Mouse (Mus musculus) retina, postnatal 1 day (tissue): ENCODE measurements around the gene Edil3.

Experiments
- DNase-seq: peaks from one replicate; pipeline ENCODE4 v3.0.0-alpha.2; 2012

The Edil3 gene

DNA sequence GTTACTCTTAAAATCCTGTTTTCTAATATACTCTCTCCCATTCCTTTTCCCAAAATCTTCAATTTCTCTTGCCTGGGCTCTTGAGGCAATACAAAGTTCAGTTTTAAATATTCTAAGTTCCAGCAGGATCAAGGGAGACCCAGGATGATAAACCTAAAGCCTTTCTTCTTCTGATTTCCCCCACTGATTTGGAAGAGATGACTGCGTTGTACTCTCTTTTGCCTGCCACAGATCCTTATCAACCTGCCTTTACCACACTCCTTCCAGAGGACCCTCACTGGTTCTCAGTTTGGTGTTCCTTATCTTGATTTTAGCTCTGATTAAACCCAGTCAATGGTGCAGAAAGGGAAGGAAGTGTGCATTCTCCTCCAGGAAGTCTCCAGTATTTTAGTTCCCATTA lies 435.6 kb downstream of the Edil3 start:
- no peak for DNase-seq

DNA sequence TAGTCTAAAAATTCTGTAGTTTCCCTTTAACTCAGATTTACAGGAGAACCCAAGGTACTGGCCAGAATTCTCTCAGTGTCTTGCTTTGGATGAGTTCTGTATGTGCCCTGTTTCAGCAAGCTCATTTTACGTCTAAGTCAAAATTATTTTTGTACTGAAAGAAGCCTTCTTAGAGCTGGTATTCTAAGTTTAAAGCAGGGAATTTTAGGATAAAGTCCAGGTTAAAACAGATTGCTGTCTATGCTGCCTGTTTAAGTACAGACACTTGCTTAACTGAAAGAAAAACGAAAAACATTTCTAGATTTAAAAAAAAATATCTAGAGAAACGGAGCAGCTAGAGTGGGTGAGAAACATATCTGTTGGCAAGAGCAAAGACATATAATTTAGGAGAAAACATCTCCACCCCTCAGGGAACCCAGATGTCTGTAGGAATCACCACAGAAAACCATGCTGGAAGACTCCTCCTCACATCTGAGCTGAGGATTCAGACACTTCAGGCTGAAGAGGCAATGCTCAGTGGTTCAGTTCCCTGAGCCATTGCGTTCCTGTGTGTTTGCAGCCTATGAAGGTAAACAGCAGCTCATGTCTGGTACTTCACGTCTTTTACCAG lies 465.5 kb downstream of the Edil3 start:
- DNase-seq = no peak

DNA sequence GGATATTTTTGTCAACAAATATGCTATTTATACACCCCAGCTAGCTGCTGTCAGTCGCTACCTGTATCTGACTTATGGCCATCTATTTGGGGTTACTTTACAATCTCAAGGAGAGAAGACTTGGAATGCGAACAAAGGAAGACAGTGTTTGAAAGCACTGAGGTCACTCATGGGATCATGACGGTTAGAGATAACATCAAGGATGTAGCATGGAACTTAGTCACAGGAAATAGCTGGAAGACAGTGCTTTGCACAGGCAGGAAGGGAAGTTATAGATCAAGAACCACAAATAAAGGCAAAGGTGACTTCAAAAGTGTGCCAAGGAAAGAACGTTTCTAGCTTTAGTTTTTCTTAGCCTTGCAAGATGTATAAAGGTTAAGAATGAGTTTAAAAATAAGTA lies 466.9 kb downstream of the Edil3 start:
- DNase-seq = no peak

- DNase-seq = no peak
Measured at GRCm38 (mm10) chr13:89321155-89321554, 499.9 kb downstream of the Edil3 start.

DNA sequence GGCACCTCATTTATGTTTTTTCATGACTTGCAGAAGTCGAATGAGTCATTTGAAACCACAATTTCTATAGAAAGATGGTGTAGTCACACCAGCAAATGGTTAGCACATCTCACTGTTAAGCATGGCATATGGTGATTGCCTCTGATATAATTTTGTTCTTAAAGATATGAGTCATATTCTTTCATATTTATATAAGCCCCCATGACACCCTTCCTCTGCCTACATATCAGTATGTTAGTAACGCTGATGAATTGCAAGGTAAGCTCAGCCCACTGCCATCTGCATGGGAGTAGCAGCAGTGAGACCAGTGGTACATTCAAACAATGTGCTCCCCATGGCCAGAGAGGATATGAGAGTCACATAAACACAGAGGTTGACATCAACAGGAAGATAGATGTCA lies 503.0 kb downstream of the Edil3 start:
- DNase-seq = no peak

DNA sequence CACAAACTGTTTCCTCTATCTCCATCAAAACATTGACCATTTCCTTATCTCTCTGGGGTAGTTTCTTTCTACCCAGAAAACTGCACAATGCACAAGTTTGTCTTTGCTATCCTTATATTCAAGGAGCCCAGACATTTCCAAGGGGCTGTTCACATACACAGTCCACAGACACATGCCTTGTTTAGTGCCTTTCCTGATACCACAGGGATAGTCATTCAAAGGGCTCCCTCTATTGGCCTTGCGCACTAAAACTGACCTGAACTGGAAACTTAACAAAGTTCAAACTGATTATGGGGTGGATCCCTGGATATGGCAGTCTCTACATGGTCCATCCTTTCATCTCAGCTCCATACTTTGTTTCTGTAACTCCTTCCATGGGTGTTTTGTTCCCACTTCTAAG lies 513.2 kb downstream of the Edil3 start:
- DNase-seq = peak; percentile 30

DNA sequence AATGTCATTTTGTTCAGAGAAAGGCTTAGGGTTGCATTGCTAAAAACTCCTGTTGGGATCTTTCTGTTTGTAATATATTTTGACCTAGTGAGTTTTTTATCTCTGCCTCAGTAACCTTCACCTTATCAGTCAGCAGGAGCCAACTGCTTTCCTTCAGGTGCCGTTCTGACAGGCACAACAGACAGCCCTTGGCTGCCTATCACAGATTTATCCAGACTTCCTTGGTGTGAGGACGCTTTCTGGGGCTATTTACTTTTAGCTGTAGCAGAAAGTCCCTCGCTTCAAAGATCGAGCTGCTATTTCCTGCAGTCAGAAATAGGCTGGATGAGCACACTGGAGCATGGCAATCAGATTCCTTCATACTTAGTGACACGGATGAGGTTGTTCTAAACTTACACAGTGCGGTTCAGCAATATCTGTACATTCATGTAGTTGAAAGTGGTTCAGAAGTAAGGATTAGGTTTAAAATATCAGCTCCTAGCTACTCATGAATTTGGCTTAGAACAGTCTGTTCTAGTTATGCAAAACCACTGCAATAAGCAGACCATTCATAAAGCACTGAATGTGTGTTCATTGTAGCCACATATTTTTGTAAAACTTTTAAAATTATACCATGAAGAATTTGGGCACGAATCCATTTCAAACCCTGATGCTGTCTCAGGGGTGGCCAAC lies 514.8 kb downstream of the Edil3 start:
- DNase-seq = no peak

- peak; percentile 73 for DNase-seq
Measured at GRCm38 (mm10) chr13:89339055-89339454, 517.8 kb downstream of the Edil3 start.

GRCm38 (mm10) chr13:89339776-89340175 lies 518.5 kb downstream of the Edil3 start:
- peak; percentile 56 for DNase-seq

DNA sequence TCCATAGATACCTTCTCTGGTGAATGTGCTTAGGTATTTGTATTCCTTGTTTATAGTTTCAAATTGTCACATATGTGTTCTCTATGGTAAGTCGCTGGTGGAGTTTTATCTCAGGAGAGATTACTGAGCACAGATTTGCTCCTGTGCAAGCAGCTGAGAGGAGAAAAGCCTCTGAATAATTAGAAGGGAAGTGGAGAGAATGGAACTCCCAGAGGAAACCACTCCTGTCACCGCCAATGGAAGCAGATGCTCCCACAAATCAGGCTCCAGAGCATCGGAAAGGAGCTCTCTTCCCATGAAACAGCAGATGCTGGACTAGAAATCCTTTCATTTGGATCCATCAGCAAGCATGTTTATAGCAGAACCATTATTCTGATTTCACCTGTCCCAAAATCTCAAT lies 534.0 kb downstream of the Edil3 start:
- DNase-seq = peak; percentile 13

GRCm38 (mm10) chr13:89358407-89358806 lies 537.1 kb downstream of the Edil3 start:
- no peak for DNase-seq

DNA sequence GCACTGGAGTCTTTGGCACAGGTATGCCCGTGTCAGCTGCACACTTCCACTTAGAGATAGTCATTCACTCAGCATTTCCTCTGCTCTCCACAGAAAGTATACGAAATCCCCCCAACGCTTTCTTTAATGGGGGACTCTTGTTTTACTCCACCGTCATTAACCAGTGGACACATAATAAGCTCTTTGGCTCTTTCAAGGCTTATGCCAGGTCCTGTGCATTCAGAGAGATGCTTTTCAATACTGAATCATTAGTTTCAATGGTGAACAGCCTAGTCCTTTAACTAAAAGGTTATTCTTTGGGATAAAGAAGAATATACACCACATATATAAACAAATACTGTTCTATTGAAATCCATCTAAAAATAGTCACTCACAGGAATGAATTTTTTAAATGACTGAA lies 541.0 kb downstream of the Edil3 start:
- no peak for DNase-seq

GRCm38 (mm10) chr13:89371253-89371652 lies 550.0 kb downstream of the Edil3 start:
- DNase-seq = peak; percentile 10

DNA sequence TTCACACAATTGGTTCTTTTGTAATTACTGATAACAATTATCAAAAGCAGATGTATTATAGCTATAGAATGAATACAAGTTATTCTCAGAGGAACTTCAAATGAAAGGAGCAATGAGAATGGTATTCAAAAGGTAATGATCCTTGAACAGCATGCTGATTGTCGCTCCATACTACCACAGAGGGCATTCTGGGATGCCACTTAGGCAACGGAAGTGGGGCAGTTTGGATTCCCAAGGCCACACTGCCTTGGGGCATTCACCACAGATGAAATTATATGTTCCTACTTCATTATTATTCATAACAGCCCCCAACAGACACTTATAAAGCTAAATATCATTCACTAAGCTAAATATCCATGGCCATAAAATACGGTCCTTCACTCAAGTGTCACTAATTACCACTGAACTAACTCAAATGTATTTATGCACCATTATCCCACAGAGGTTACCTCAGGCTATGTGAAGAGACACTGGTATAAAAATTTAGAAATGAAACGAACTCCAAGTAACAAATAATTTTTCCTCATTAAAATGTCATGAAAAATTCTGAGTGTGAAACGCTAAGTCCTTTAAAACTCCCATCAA lies 550.5 kb downstream of the Edil3 start:
- peak; percentile 34 for DNase-seq
